Mouse (Mus musculus): Measurements from ENCODE around the gene Ptprcap.

Gene Ptprcap

GRCm38 (mm10) chr19:4166678-4167476 lies 13.5 kb downstream of the Ptprcap start:
- no peak for DNase-seq (ENCODE audit: low spot score)

GRCm38 (mm10) chr19:4169378-4169784 lies 16.0 kb downstream of the Ptprcap start:
- peak; percentile 100 for DNase-seq (ENCODE audit: low spot score)

GRCm38 (mm10) chr19:4169810-4170209 lies 16.4 kb downstream of the Ptprcap start:
- no peak for DNase-seq (ENCODE audit: low spot score)

GRCm38 (mm10) chr19:4170723-4171392 lies 17.5 kb downstream of the Ptprcap start:
- no peak for DNase-seq (ENCODE audit: low spot score)

GRCm38 (mm10) chr19:4171393-4172290 lies 18.2 kb downstream of the Ptprcap start:
- no peak for DNase-seq (ENCODE audit: low spot score)

- no peak for DNase-seq (ENCODE audit: low spot score)
Observed at GRCm38 (mm10) chr19:4172925-4173324, 19.5 kb downstream of the Ptprcap start.

- DNase-seq (ENCODE audit: low spot score): peak; percentile 75
Observed at GRCm38 (mm10) chr19:4175368-4175947, 22.1 kb downstream of the Ptprcap start, which contains the start of gene Carns1. TSS of gene Carns1 (minus strand) at chr19:4175479.

- DNase-seq (ENCODE audit: low spot score): no peak
Observed at GRCm38 (mm10) chr19:4180411-4180810, 27.0 kb downstream of the Ptprcap start.

GRCm38 (mm10) chr19:4181892-4182291 lies 28.5 kb downstream of the Ptprcap start:
- no peak for DNase-seq (ENCODE audit: low spot score)

GRCm38 (mm10) chr19:4183689-4184088 lies 30.3 kb downstream of the Ptprcap start:
- no peak for DNase-seq (ENCODE audit: low spot score)

GRCm38 (mm10) chr19:4184976-4185975 lies 31.9 kb downstream of the Ptprcap start:
- DNase-seq (ENCODE audit: low spot score): no peak

GRCm38 (mm10) chr19:4187303-4187702 lies 33.9 kb downstream of the Ptprcap start:
- DNase-seq (ENCODE audit: low spot score): no peak

GRCm38 (mm10) chr19:4189051-4189620 lies 35.7 kb downstream of the Ptprcap start:
- DNase-seq (ENCODE audit: low spot score): no peak

- DNase-seq (ENCODE audit: low spot score): no peak
Observed at GRCm38 (mm10) chr19:4190831-4191334, 37.5 kb downstream of the Ptprcap start, which contains the start of gene Tbc1d10c. TSS of gene Tbc1d10c (minus strand) at chr19:4191284.

GRCm38 (mm10) chr19:4191528-4192250 lies 38.3 kb downstream of the Ptprcap start, which contains the start of gene Ppp1ca:
TSS of gene Ppp1ca (plus strand) at chr19:4192065.
- peak; percentile 99 for DNase-seq (ENCODE audit: low spot score)

- DNase-seq (ENCODE audit: low spot score): no peak
Observed at GRCm38 (mm10) chr19:4192251-4192985, 39.0 kb downstream of the Ptprcap start.

- DNase-seq (ENCODE audit: low spot score): no peak
Observed at GRCm38 (mm10) chr19:4193129-4193528, 39.7 kb downstream of the Ptprcap start.

- no peak for DNase-seq (ENCODE audit: low spot score)
Observed at GRCm38 (mm10) chr19:4194021-4194724, 40.8 kb downstream of the Ptprcap start.
